Mouse (Mus musculus): ENCODE results near the gene Cry2.

The Cry2 gene

DNA sequence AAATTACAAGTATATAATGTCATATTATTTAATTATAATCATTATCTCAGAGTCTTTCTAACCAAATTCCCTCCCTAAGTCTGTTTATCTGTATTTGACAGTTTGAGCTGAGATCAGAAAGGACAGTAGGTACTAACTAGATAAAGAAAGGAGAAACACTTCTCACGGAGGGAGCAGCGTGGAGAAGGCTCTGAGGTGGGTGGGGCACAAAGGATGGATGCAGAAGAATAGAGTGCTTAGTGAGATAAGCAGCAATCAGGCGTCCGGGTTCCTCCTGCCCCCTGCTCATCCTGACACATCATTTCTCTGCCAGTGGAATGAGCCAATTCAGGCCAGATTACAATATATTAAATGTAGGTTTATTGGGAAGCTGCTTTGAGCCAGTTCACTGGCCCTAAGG, 10.5 kb upstream of the Cry2 start:
- DNase-seq: no peak

- DNase-seq: no peak
Measured at GRCm38 (mm10) chr2:92443313-92443712, 9.5 kb upstream of the Cry2 start.

- no peak for DNase-seq
Measured at GRCm38 (mm10) chr2:92442419-92443001, 8.7 kb upstream of the Cry2 start.

DNA sequence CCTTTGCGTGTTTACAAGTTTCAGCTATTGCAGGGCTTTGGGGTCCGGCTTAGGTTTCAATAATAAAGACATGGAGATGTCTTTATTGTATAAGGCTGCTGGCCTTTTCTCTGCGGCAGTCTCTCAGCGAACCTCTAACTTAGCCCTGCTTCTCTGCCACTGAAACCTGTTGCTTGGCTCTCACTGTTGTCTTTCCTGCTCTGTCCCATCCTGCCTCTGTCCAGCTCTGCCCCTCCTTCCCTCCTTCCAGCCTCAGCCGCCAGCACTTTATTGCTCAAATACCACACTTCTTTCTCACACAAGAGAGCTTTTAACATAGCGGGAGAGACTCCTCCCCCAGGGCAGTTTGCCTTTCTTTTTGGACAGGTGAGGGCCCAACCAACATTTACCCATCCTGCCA, 6.6 kb upstream of the Cry2 start:
- DNase-seq: no peak

DNA sequence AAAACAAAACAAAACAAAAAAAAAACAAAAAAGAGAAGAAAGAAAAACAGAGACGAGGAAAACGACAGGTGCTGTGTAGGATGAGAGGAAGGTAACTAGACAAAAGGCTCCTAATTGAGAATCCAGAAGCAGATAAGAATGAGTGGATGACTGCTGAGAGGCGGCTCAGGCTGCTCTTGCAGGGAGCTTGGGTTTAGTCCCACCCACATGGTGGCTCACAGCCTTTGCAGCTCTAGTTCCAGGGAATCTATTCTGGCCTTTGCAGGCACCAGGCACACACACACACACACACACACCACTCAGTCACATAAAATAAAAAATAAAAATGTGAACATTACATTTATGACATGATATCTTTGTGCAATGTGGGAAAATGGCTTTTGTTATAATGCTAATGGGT, 4.7 kb upstream of the Cry2 start:
- no peak for DNase-seq

DNA sequence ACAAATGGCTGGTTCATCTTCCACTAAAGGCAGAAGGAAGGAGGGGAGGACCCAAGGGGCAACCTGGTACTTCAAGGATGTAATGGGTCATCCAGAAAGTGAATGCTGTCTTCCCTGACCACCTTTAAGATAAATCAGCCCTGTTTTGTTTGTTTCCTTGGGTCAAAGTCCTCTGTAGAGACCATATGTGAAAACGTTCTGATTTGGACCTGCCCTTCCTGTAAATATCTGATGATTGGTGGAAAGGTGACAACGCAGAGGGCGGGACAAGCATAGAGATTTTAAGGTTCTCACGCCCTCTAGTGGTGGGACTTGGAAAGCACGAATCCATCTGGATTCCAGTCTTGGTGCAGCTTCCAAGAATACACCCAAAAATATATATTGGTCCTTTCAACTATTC, 4.0 kb upstream of the Cry2 start:
- DNase-seq: peak; percentile 89

- DNase-seq: no peak
Measured at GRCm38 (mm10) chr2:92437366-92437765, 3.5 kb upstream of the Cry2 start.

DNA sequence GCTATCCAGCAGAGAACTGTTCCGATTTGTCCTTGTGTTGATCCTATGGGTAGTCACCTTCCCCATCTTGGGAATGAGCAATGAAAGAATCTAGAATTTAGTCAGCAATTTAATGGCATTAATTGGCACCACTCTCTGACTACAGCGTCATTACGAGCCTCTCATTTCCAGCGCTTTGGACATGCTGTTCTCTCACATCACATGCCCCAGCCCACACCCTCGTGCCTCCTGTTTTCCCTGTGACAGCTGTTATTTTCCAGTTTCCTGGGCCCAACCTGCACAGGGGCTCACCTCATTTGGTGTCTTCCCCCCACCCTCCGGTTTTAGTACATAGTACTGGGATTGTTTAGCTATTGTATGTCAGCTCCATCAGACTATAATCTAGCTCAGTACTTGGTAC, 1.2 kb upstream of the Cry2 start:
- DNase-seq: no peak

- no peak for DNase-seq
Measured at GRCm38 (mm10) chr2:92434375-92434745, 517 bp upstream of the Cry2 start.

GRCm38 (mm10) chr2:92432299-92433295, 1.2 kb downstream of the Cry2 start:
- DNase-seq: peak; percentile 66

GRCm38 (mm10) chr2:92431611-92432179, 2.1 kb downstream of the Cry2 start:
- no peak for DNase-seq

GRCm38 (mm10) chr2:92430723-92431541, 2.9 kb downstream of the Cry2 start:
- peak; percentile 63 for DNase-seq

DNA sequence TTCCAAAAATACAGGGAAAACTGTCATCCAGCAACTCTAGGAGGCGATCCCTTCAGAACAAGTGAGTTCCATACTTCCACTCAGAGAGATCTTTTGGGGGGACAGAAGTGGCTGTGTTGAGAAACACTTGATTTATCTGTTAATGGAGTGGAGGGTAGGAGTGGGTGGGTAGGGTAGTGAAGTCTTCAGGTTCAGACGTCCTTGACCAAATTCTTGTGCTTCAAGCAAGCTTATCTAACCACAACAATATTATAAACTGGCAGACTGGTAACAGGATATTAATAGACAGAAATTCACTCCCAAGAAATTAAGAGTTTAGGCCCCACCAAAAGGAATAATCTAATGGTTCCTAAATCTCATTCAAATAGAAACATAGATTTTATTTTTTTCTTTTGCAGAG, 3.8 kb downstream of the Cry2 start:
- no peak for DNase-seq

DNA sequence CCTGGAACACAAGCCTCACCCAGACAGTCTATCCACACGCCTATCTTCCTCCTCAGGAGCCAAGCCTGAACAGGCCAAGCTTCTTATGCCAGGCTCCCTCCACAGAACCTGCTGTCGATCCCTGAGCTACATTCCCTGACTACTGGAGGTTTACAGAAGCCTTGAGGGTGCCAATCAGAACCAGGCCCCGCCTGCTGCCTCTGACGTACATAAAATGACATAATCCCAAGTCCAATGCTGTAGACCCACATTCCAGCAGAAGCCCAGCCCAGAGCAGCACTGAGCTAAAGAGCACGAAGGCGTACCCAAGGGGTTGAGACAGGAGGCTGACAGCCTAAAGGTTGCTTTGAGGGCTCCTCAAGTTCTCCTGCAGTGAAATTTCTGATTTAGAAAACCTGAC, 6.0 kb downstream of the Cry2 start:
- peak; percentile 85 for DNase-seq

DNA sequence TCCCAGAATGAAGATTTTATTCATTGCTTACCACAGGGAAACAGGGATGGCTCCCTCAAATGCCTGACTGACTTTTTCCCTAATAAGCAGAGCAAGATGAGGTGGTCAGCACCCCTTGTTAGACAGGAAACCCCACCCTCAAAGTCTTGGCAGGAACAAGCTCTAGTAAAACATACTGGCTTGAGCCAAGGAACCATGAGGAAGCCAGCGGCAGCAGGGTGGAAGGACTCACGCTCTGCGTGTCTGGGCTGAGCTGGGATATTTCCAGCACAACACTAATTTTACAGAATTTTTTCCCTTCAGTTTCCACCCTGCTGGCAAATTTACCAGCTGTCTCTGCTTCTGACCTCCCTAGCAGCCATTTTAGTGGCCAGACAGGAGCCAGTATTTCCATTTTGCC, 7.4 kb downstream of the Cry2 start:
- no peak for DNase-seq

- DNase-seq: no peak
Measured at GRCm38 (mm10) chr2:92425366-92425765, 8.5 kb downstream of the Cry2 start.

DNA sequence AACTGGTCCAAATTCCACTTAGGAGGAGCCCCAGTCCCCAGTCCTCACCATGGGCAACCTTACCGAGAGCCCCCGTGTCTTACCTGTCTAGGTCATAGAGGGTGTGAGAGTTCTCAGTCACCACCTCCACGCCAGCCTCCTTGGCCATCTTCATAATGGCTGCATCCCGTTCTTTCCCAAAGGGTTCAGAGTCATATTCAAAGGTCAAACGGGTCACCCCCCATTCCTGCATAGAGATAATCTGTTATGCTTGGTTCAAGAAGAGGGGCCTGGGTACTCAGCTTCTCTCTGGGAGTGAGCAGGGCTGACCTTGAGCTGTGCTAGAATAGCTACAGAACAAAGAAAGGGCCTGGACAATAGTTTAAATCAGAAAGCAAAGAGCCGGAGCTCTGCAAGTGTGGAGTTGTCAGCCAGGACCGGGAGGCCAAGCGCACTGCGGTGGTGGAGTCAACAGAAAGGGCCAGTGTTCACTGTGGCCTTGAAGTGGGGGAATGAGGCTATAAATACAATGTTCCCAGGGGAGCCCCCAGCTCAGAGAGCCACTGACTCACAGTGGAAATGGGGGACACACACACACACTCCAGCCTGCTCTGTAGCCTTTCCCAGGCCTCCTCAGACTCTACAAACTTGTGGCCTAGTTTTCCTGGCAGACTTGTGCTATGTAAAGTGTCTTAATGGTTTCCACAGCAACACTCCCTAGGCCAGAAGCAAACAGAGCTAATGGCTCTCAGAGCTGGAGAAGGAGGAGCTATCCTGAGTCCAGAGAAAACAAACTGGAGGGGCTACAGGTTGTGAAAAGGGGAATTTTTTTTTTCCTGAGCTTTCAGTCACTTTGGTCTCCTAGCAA, 9.2 kb downstream of the Cry2 start:
- DNase-seq: no peak

- DNase-seq: peak; percentile 82
Measured at GRCm38 (mm10) chr2:92423702-92424461, 10.0 kb downstream of the Cry2 start.

- no peak for DNase-seq
Measured at GRCm38 (mm10) chr2:92423156-92423555, 10.7 kb downstream of the Cry2 start.

GRCm38 (mm10) chr2:92422388-92423135, 11.3 kb downstream of the Cry2 start:
- no peak for DNase-seq
